Mouse (Mus musculus) urinary bladder, postnatal 10 days (tissue): ENCODE measurements around the gene Zdhhc25.

Experiments
- DNase-seq: peaks from one replicate; pipeline ENCODE4 v3.0.0; 2022; ENCODE audit warnings: low spot score

Gene Zdhhc25

GRCm38 (mm10) chr15:88628801-88629356 lies 28.8 kb downstream of the Zdhhc25 start:
- no peak for DNase-seq

GRCm38 (mm10) chr15:88635205-88635604 lies 35.1 kb downstream of the Zdhhc25 start:
- no peak for DNase-seq

- DNase-seq, result no peak
Measured at GRCm38 (mm10) chr15:88651019-88651418, 50.9 kb downstream of the Zdhhc25 start.
